Mouse (Mus musculus) embryonic facial prominence, embryonic 15.5 days (tissue): ENCODE data around the gene Rdx. TPM values are rescaled to one million over a fixed set of nuclear protein-coding genes. Genes with fewer than 3 reads are reported as not detected.

Experiments
- ATAC-seq: fragments of 200-750 bp; cut with Nextera tagmentation; 2 replicates; pipeline ENCODE4 v1.8.0; 2017; ENCODE audit warnings: low read depth, moderate TSS enrichment; ENCODE audit not compliant: insufficient number of reproducible peaks, low FRiP score, low TSS enrichment
- H3K27ac ChIP-seq: fragments of 300-500 bp; sonication (generic); replicated peaks from 2 replicates; pipeline ENCODE4 v1.5.1; 2015; ENCODE audit warnings: mild to moderate bottlenecking, inconsistent platforms
- H3K27me3 ChIP-seq: fragments of 300-500 bp; sonication (generic); 2 replicates; pipeline ENCODE4 v1.6.1; 2015; ENCODE audit warnings: inconsistent platforms
- H3K36me3 ChIP-seq: fragments of 300-500 bp; sonication (generic); 2 replicates; pipeline ENCODE4 v1.6.1; 2015; ENCODE audit warnings: mild to moderate bottlenecking, inconsistent platforms
- H3K4me1 ChIP-seq: fragments of 300-500 bp; sonication (generic); 2 replicates; pipeline ENCODE4 v1.6.1; 2015; ENCODE audit warnings: inconsistent platforms
- H3K4me2 ChIP-seq: fragments of 300-500 bp; sonication (generic); replicated peaks from 2 replicates; pipeline ENCODE4 v1.6.1; 2015; ENCODE audit warnings: mild to moderate bottlenecking, inconsistent platforms
- H3K4me3 ChIP-seq: fragments of 300-500 bp; sonication (generic); replicated peaks from 2 replicates; pipeline ENCODE4 v1.5.1; 2015; ENCODE audit warnings: mild to moderate bottlenecking, inconsistent platforms
- H3K9ac ChIP-seq: fragments of 300-500 bp; sonication (generic); 2 replicates; pipeline ENCODE4 v1.6.1; 2015; ENCODE audit warnings: inconsistent platforms
- H3K9me3 ChIP-seq: fragments of 300-500 bp; sonication (generic); replicated peaks from 2 replicates; pipeline ENCODE4 v1.6.1; 2016; ENCODE audit warnings: inconsistent platforms
- WGBS: fragments of 180-500 bp; shearing (Covaris S2); methylation state at CpG from one replicate; pipeline ENCODE4 v1.1.7; 2015; 5-methylcytosine and 5-hydroxymethylcytosine counted together
- microRNA-seq: library from miRNA; unstranded; fragments of <30 nt; microRNA quantifications from one replicate; pipeline ENCODE4, GENCODE M21; 2016; ENCODE audit warnings: borderline number of aligned reads
- polyA plus RNA-seq: library from polyadenylated mRNA; unstranded; fragments of >200 nt; fragmentation: Nextera tagmentation; extraction: Ambion mirVana; gene quantifications from 2 replicates; pipeline ENCODE4 v1.2.1, GENCODE M21; 2015

Rdx gene
- polyA plus RNA-seq, 1 experiment from 2014 or later = 105 TPM

GRCm38 (mm10) chr9:52113091-52113490 is 66.1 kb downstream of the Rdx start:
- no peaks in the 10 kb centered on the region for H3K4me1 ChIP-seq
- H3K36me3 ChIP-seq = peaks cover 19% of the 10 kb centered on the region
- no peak overlapping the region for H3K9ac ChIP-seq
- H3K9me3 ChIP-seq = no peaks in the 10 kb centered on the region
- H3K27ac ChIP-seq = no peak overlapping the region
- ATAC-seq = no peak
- no peak overlapping the region for H3K4me3 ChIP-seq
- H3K4me2 ChIP-seq = no peak overlapping the region
- 84% methylated on average over 5 of the region's 5 CpGs for WGBS
- no peaks in the 10 kb centered on the region for H3K27me3 ChIP-seq

- Histone ChIP-seq H3K4me1 (no peaks in the 10 kb centered on the region), H3K27ac (no peak overlapping the region), H3K4me2 (no peak overlapping the region), H3K36me3 (peaks cover 36% of the 10 kb centered on the region), H3K27me3 (no peaks in the 10 kb centered on the region), H3K9ac (no peak overlapping the region), H3K9me3 (no peaks in the 10 kb centered on the region), H3K4me3 (no peak overlapping the region)
- 92% methylated on average over 4 of the region's 4 CpGs for WGBS
- no peak for ATAC-seq
Measured at GRCm38 (mm10) chr9:52119212-52119611, 72.2 kb downstream of the Rdx start.

GRCm38 (mm10) chr9:52125225-52125624 is 78.3 kb downstream of the Rdx start:
- Histone ChIP-seq H3K27ac (no peak overlapping the region), H3K27me3 (no peaks in the 10 kb centered on the region), H3K4me3 (no peak overlapping the region), H3K4me1 (no peaks in the 10 kb centered on the region), H3K9ac (no peak overlapping the region), H3K9me3 (no peaks in the 10 kb centered on the region), H3K36me3 (peaks cover 4% of the 10 kb centered on the region), H3K4me2 (no peak overlapping the region)
- 88% methylated on average over 6 of the region's 6 CpGs for WGBS
- no peak for ATAC-seq

- no peak for ATAC-seq
- Histone ChIP-seq H3K4me1 (no peaks in the 10 kb centered on the region), H3K27ac (no peak overlapping the region), H3K9me3 (no peaks in the 10 kb centered on the region), H3K9ac (no peak overlapping the region), H3K4me3 (no peak overlapping the region), H3K27me3 (no peaks in the 10 kb centered on the region), H3K4me2 (no peak overlapping the region), H3K36me3 (peaks cover 4% of the 10 kb centered on the region)
- 60% methylated on average over 4 of the region's 4 CpGs for WGBS
Measured at GRCm38 (mm10) chr9:52130348-52130747, 83.4 kb downstream of the Rdx start.

GRCm38 (mm10) chr9:52132771-52133170 is 85.8 kb downstream of the Rdx start:
- H3K4me2 ChIP-seq = no peak overlapping the region
- ATAC-seq = no peak
- no peak overlapping the region for H3K9ac ChIP-seq
- H3K27me3 ChIP-seq = no peaks in the 10 kb centered on the region
- WGBS = 84% methylated on average over 2 of the region's 2 CpGs
- H3K9me3 ChIP-seq = no peaks in the 10 kb centered on the region
- no peak overlapping the region for H3K27ac ChIP-seq
- H3K36me3 ChIP-seq = no peaks in the 10 kb centered on the region
- no peaks in the 10 kb centered on the region for H3K4me1 ChIP-seq
- no peak overlapping the region for H3K4me3 ChIP-seq

Small RNA genes within 50 kb of the gene (microRNA-seq; reads per million reads assigned to microRNA genes)
- gene Gm27686 = not detected
- gene Mir6244 = not detected

Other genes starting within 250 kb of the Rdx start
- 68.9 and 69.8 TPM in 2 replicates for gene Fdx1, start 83.6 kb upstream of the Rdx start, polyA plus RNA-seq
- gene Zc3h12c, start 121.4 kb downstream of the Rdx start, polyA plus RNA-seq = 3.1 and 3.4 TPM in 2 replicates